Mouse (Mus musculus) lung, postnatal 0 days (tissue): ENCODE measurements at regions not wholly inside any gene's neighbourhood (a gene's known extent, or its start where the extent isn't known, plus 50 kb on each side); places are given as distances from the start of the nearest gene placed in this dataset.
A peak's percentile ranks its signal among the peaks of the same experiment; 100 is the strongest.

Source experiments
- ATAC-seq: fragments of 200-750 bp; cut with Nextera tagmentation; 2 replicates; pipeline ENCODE4 v1.8.0; 2017; ENCODE audit warnings: moderate library complexity
- DNase-seq: peaks from one replicate; pipeline ENCODE4 v3.0.0-alpha.2; 2016; ENCODE audit warnings: low spot score
- H3K27ac ChIP-seq: fragments of 300-500 bp; sonication (generic); 2 replicates; pipeline ENCODE4 v1.5.1; 2014; ENCODE audit warnings: antibody characterized with exemption, mild to moderate bottlenecking, low read length, mixed read lengths
- H3K27me3 ChIP-seq: fragments of 300-500 bp; sonication (generic); replicated peaks from 2 replicates; pipeline ENCODE4 v1.6.1; 2014; ENCODE audit warnings: low read length, mixed read lengths; ENCODE audit not compliant: insufficient read depth
- H3K36me3 ChIP-seq: fragments of 300-500 bp; sonication (generic); 2 replicates; pipeline ENCODE4 v1.6.1; 2014; ENCODE audit warnings: low read length, mixed read lengths; ENCODE audit not compliant: insufficient read depth
- H3K4me1 ChIP-seq: fragments of 300-500 bp; sonication (generic); 2 replicates; pipeline ENCODE4 v1.6.1; 2014; ENCODE audit warnings: antibody characterized with exemption, low read depth, low read length, mixed read lengths; ENCODE audit not compliant: insufficient read depth
- H3K4me2 ChIP-seq: fragments of 300-500 bp; sonication (generic); replicated peaks from 2 replicates; pipeline ENCODE4 v1.6.1; 2014; ENCODE audit warnings: low read depth, mild to moderate bottlenecking, low read length, moderate library complexity, mixed read lengths
- H3K4me3 ChIP-seq: fragments of 300-500 bp; sonication (generic); 2 replicates; pipeline ENCODE4 v1.5.1; 2014; ENCODE audit warnings: low read depth, low read length
- H3K9ac ChIP-seq: fragments of 300-500 bp; sonication (generic); replicated peaks from 2 replicates; pipeline ENCODE4 v1.6.1; 2014; ENCODE audit warnings: low read depth, mild to moderate bottlenecking
- H3K9me3 ChIP-seq: fragments of 300-500 bp; sonication (generic); 2 replicates; pipeline ENCODE4 v1.6.1; 2016; ENCODE audit warnings: low read length, mixed read lengths
- CTCF ChIP-seq: IDR thresholded peaks from 2 replicates; pipeline ENCODE4 v1.5.1; 2016; ENCODE audit warnings: antibody characterized with exemption, mild to moderate bottlenecking
- EP300 ChIP-seq: IDR thresholded peaks from 2 replicates; pipeline ENCODE4 v1.6.1; 2016; ENCODE audit warnings: antibody characterized with exemption, mild to moderate bottlenecking, control low read depth
- WGBS: fragments of 180-500 bp; shearing (Covaris S2); extraction: QIAGEN DNeasy Blood & Tissue Kit; methylation state at CpG from one replicate; pipeline ENCODE4 v1.1.7; 2014; 5-methylcytosine and 5-hydroxymethylcytosine counted together

GRCm38 (mm10) chr1:30362072-30362769, 511.5 kb downstream of the Phf3 start:
- H3K27ac ChIP-seq = no peak overlapping the region
- no peaks in the 10 kb centered on the region for H3K4me1 ChIP-seq
- DNase-seq (no peak), ATAC-seq (no peak)
- no peaks in the 10 kb centered on the region for H3K9me3 ChIP-seq
- WGBS = 80% methylated on average over 7 of the region's 7 CpGs
- no peak for TF ChIP-seq CTCF
- TF ChIP-seq EP300 = no peak
- no peak overlapping the region for H3K9ac ChIP-seq
- no peaks in the 10 kb centered on the region for H3K27me3 ChIP-seq
- no peak overlapping the region for H3K4me3 ChIP-seq
- H3K4me2 ChIP-seq = no peak overlapping the region
- no peaks in the 10 kb centered on the region for H3K36me3 ChIP-seq

- TF ChIP-seq EP300 = no peak
- TF ChIP-seq CTCF = no peak
- H3K9me3 ChIP-seq = no peaks in the 10 kb centered on the region
- WGBS = 76% methylated on average over 6 of the region's 6 CpGs
- H3K9ac ChIP-seq = no peak overlapping the region
- H3K27me3 ChIP-seq = no peaks in the 10 kb centered on the region
- H3K27ac ChIP-seq = no peak overlapping the region
- H3K4me1 ChIP-seq = no peaks in the 10 kb centered on the region
- DNase-seq (no peak), ATAC-seq (no peak)
- no peak overlapping the region for H3K4me3 ChIP-seq
- H3K36me3 ChIP-seq = no peaks in the 10 kb centered on the region
- no peak overlapping the region for H3K4me2 ChIP-seq
Measured at GRCm38 (mm10) chr1:30320657-30321262, 553.0 kb downstream of the Phf3 start.

- no peaks in the 10 kb centered on the region for H3K4me1 ChIP-seq
- DNase-seq = no peak
- H3K27ac ChIP-seq = no peak overlapping the region
- WGBS = 86% methylated on average over 8 of the region's 8 CpGs
- H3K36me3 ChIP-seq = no peaks in the 10 kb centered on the region
- H3K4me3 ChIP-seq = no peak overlapping the region
- H3K4me2 ChIP-seq = no peak overlapping the region
- H3K27me3 ChIP-seq = no peaks in the 10 kb centered on the region
- H3K9ac ChIP-seq = no peak overlapping the region
- no peaks in the 10 kb centered on the region for H3K9me3 ChIP-seq
- no peak for TF ChIP-seq CTCF
- no peak for TF ChIP-seq EP300
- no peak for ATAC-seq
Measured at GRCm38 (mm10) chr1:30318195-30318594, 555.5 kb downstream of the Phf3 start.

GRCm38 (mm10) chr1:30289073-30289472, 584.6 kb downstream of the Phf3 start:
- Histone ChIP-seq H3K27ac (no peak overlapping the region), H3K9ac (no peak overlapping the region), H3K4me1 (no peaks in the 10 kb centered on the region), H3K4me2 (no peak overlapping the region), H3K4me3 (no peak overlapping the region), H3K9me3 (no peaks in the 10 kb centered on the region), H3K27me3 (no peaks in the 10 kb centered on the region), H3K36me3 (no peaks in the 10 kb centered on the region)
- ATAC-seq (no peak), DNase-seq (no peak)
- WGBS = 63% methylated on average over 2 of the region's 2 CpGs
- no peak for TF ChIP-seq EP300
- TF ChIP-seq CTCF = no peak

GRCm38 (mm10) chr1:30262418-30262817, 611.3 kb downstream of the Phf3 start:
- ATAC-seq (no peak), DNase-seq (no peak)

GRCm38 (mm10) chr1:30259547-30259946, 614.2 kb downstream of the Phf3 start:
- TF ChIP-seq EP300 (no peak), CTCF (0 out of 2 replicates have a peak, but pooled peaks have one; percentile 20)
- H3K9me3 ChIP-seq = no peaks in the 10 kb centered on the region
- ATAC-seq (no peak), DNase-seq (no peak)
- H3K36me3 ChIP-seq = no peaks in the 10 kb centered on the region
- no peaks in the 10 kb centered on the region for H3K27me3 ChIP-seq
- no peaks in the 10 kb centered on the region for H3K4me1 ChIP-seq
- H3K4me3 ChIP-seq = no peak overlapping the region
- no peak overlapping the region for H3K4me2 ChIP-seq
- WGBS = 67% methylated on average over 3 of the region's 3 CpGs
- no peak overlapping the region for H3K27ac ChIP-seq
- H3K9ac ChIP-seq = no peak overlapping the region

More at GRCm38 (mm10) chr1:30262418-30262817, 611.3 kb downstream of the Phf3 start:
- no peaks in the 10 kb centered on the region for H3K4me1 ChIP-seq
- H3K27ac ChIP-seq = no peak overlapping the region
- no peaks in the 10 kb centered on the region for H3K27me3 ChIP-seq
- TF ChIP-seq CTCF = no peak
- TF ChIP-seq EP300 = no peak
- H3K9me3 ChIP-seq = no peaks in the 10 kb centered on the region
- WGBS = 23% methylated on average over 2 of the region's 2 CpGs
- no peak overlapping the region for H3K4me3 ChIP-seq
- no peaks in the 10 kb centered on the region for H3K36me3 ChIP-seq
- no peak overlapping the region for H3K9ac ChIP-seq
- no peak overlapping the region for H3K4me2 ChIP-seq
